Mouse (Mus musculus): ENCODE data around the gene Dnaic2.

Dnaic2 gene

GRCm38 (mm10) chr11:114702311-114702995 is 24.8 kb upstream of the Dnaic2 start:
- 73% methylated on average over 15 of the region's 15 CpGs for WGBS

GRCm38 (mm10) chr11:114702996-114703361 is 24.2 kb upstream of the Dnaic2 start:
- WGBS, result 71% methylated on average over 6 of the region's 6 CpGs

- WGBS, result 36% methylated on average over 22 of the region's 22 CpGs
These were observed 22.9 kb upstream of the Dnaic2 start for GRCm38 (mm10) chr11:114704071-114704913.

- 83% methylated on average over 5 of the region's 5 CpGs for WGBS
These were observed 20.9 kb upstream of the Dnaic2 start for GRCm38 (mm10) chr11:114706358-114706757.

- WGBS, result 96% methylated on average over 3 of the region's 3 CpGs
These were observed 15.8 kb upstream of the Dnaic2 start for GRCm38 (mm10) chr11:114711393-114711792.

- WGBS, result 89% methylated on average over 12 of the region's 12 CpGs
These were observed 15.3 kb upstream of the Dnaic2 start for GRCm38 (mm10) chr11:114711861-114712260.

- WGBS, result 60% methylated on average over 6 of the region's 6 CpGs
These were observed 12.7 kb upstream of the Dnaic2 start for GRCm38 (mm10) chr11:114714526-114714925.

GRCm38 (mm10) chr11:114715531-114715930 is 11.7 kb upstream of the Dnaic2 start:
- whole genome bisulfite sequencing, result 75% methylated on average over 7 of the region's 7 CpGs

GRCm38 (mm10) chr11:114720535-114720934 is 6.7 kb upstream of the Dnaic2 start:
- WGBS, result 96% methylated on average over 10 of the region's 10 CpGs

GRCm38 (mm10) chr11:114722438-114722837 is 4.8 kb upstream of the Dnaic2 start:
- 83% methylated on average over 8 of the region's 8 CpGs for WGBS

GRCm38 (mm10) chr11:114723030-114723429 is 4.2 kb upstream of the Dnaic2 start:
- 75% methylated on average over 13 of the region's 13 CpGs for WGBS

- WGBS, result 56% methylated on average over 11 of the region's 11 CpGs
These were observed 2.2 kb upstream of the Dnaic2 start for GRCm38 (mm10) chr11:114724787-114725590.

- WGBS, result 30% methylated on average over 5 of the region's 5 CpGs
These were observed 598 bp downstream of the Dnaic2 start for GRCm38 (mm10) chr11:114727826-114728186.

GRCm38 (mm10) chr11:114728333-114728732 is 1.1 kb downstream of the Dnaic2 start:
- WGBS, result 60% methylated on average over 5 of the region's 5 CpGs

GRCm38 (mm10) chr11:114729832-114730363 is 2.7 kb downstream of the Dnaic2 start:
- 64% methylated on average over 6 of the region's 6 CpGs for WGBS

- WGBS, result 80% methylated on average over 4 of the region's 4 CpGs
These were observed 4.5 kb downstream of the Dnaic2 start for GRCm38 (mm10) chr11:114731711-114732110.

- 85% methylated on average over 22 of the region's 22 CpGs for WGBS
These were observed 5.7 kb downstream of the Dnaic2 start for GRCm38 (mm10) chr11:114732890-114733289.

- WGBS, result 77% methylated on average over 2 of the region's 2 CpGs
These were observed 8.9 kb downstream of the Dnaic2 start for GRCm38 (mm10) chr11:114736111-114736510.

- 32% methylated on average over 11 of the region's 11 CpGs for WGBS
These were observed 9.9 kb downstream of the Dnaic2 start for GRCm38 (mm10) chr11:114736913-114737624.

- WGBS, result 52% methylated on average over 10 of the region's 10 CpGs
These were observed 13.4 kb downstream of the Dnaic2 start for GRCm38 (mm10) chr11:114740598-114740997.

GRCm38 (mm10) chr11:114741451-114741850 is 14.2 kb downstream of the Dnaic2 start:
- WGBS, result 53% methylated on average over 6 of the region's 6 CpGs
